Mouse (Mus musculus): Measurements from ENCODE around the gene Psmd13.

- TF ChIP-seq CTCF (IDR thresholded peaks at IDR 0.05; ENCODE audit: low read depth) (peak; percentile 61), EP300 (IDR thresholded peaks at IDR 0.05; ENCODE audit: low read depth) (no peak)
Measured at GRCm38 (mm10) chr7:140938436-140938835, 56.7 kb downstream of the Psmd13 start.

Measured in liver, postnatal 0 days (tissue).